In genomic region chr14:74904442-74904841, GRCm38 (mm10) we compare ENCODE assay signal across 19 mouse cellular contexts.
"Had no signal": no experiment of that assay in that cellular context is flagged by ENCODE, and none has a peak within 500 bp of the region (broad histone marks: within the 10 kb centered on the region; RNA-seq: fewer than 3 reads in every experiment).

No protein-coding gene starts in this region.

- H3K9ac ChIP-seq: kidney, embryonic 15.5 days; liver, embryonic 13.5 days; midbrain, embryonic 13.5 days; neural tube, embryonic 13.5 days had no signal

- DNase-seq: kidney, adult 11 months; kidney, adult 8-10 months; kidney, postnatal 14 days; kidney, postnatal 4 days; layer of hippocampus, postnatal 36 days; liver, embryonic 13.5 days; lung, adult 2 months; lung, postnatal 14 days; lung, postnatal 4 days; thymus, adult 18-20 months; thymus, postnatal 36 days had no signal

- ATAC-seq: midbrain, embryonic 13.5 days; midbrain, embryonic 16.5 days had no signal

- H3K4me2 ChIP-seq: kidney, embryonic 15.5 days; liver, embryonic 13.5 days; midbrain, embryonic 13.5 days; neural tube, embryonic 13.5 days had no signal

- H3K36me3 ChIP-seq: kidney, embryonic 15.5 days; liver, embryonic 13.5 days; midbrain, embryonic 10.5 days; midbrain, embryonic 13.5 days; neural tube, embryonic 13.5 days had no signal

- H3K27me3 ChIP-seq: kidney, embryonic 15.5 days; liver, embryonic 13.5 days; midbrain, embryonic 13.5 days; neural tube, embryonic 13.5 days had no signal

- H3K27ac ChIP-seq: kidney, embryonic 15.5 days; left cerebral cortex, adult 2 months; liver, embryonic 13.5 days; midbrain, embryonic 10.5 days; midbrain, embryonic 13.5 days; neural tube, embryonic 13.5 days had no signal

- H3K4me3 ChIP-seq: kidney, embryonic 15.5 days; layer of hippocampus, adult 2 months; left cerebral cortex, adult 2 months; liver, embryonic 13.5 days; midbrain, embryonic 10.5 days; midbrain, embryonic 13.5 days; myocyte; neural tube, embryonic 13.5 days had no signal

- H3K9me3 ChIP-seq: kidney, embryonic 15.5 days; liver, embryonic 13.5 days; midbrain, embryonic 10.5 days; midbrain, embryonic 13.5 days; neural tube, embryonic 13.5 days had no signal
